Mouse (Mus musculus) forebrain, embryonic 15.5 days (tissue): ENCODE measurements at regions not wholly inside any gene's neighbourhood (a gene's known extent, or its start where the extent isn't known, plus 50 kb on each side); places are given as distances from the start of the nearest gene placed in this dataset.

Experiments used
- ATAC-seq: fragments of 200-750 bp; cut with Nextera tagmentation; replicated peaks from 2 replicates; pipeline ENCODE4 v1.8.0; 2017; ENCODE audit warnings: mild to moderate bottlenecking, moderate TSS enrichment, moderate library complexity
- H3K27ac ChIP-seq: fragments of 300-500 bp; sonication (generic); replicated peaks from 2 replicates; pipeline ENCODE4 v1.5.1; 2015; ENCODE audit warnings: mild to moderate bottlenecking, inconsistent platforms
- H3K27me3 ChIP-seq: fragments of 300-500 bp; sonication (generic); 2 replicates; pipeline ENCODE4 v1.6.1; 2015; ENCODE audit warnings: inconsistent platforms
- H3K36me3 ChIP-seq: fragments of 300-500 bp; sonication (generic); 2 replicates; pipeline ENCODE4 v1.6.1; 2015; ENCODE audit warnings: mild to moderate bottlenecking, inconsistent platforms
- H3K4me1 ChIP-seq: fragments of 300-500 bp; sonication (generic); 2 replicates; pipeline ENCODE4 v1.6.1; 2015; ENCODE audit warnings: inconsistent platforms
- H3K4me2 ChIP-seq: fragments of 300-500 bp; sonication (generic); replicated peaks from 2 replicates; pipeline ENCODE4 v1.6.1; 2015; ENCODE audit warnings: mild to moderate bottlenecking, inconsistent platforms
- H3K4me3 ChIP-seq: fragments of 300-500 bp; sonication (generic); 2 replicates; pipeline ENCODE4 v1.5.1; 2015; ENCODE audit warnings: mild to moderate bottlenecking, inconsistent platforms
- H3K9ac ChIP-seq: fragments of 300-500 bp; sonication (generic); replicated peaks from 2 replicates; pipeline ENCODE4 v1.6.1; 2015; ENCODE audit warnings: mild to moderate bottlenecking, inconsistent platforms
- H3K9me3 ChIP-seq: fragments of 300-500 bp; sonication (generic); 2 replicates; pipeline ENCODE4 v1.6.1; 2016; ENCODE audit warnings: inconsistent platforms
- WGBS: fragments of 180-500 bp; shearing (Covaris S2); methylation state at CpG from one replicate; pipeline ENCODE4 v1.1.7; 2015; ENCODE audit warnings: mixed read lengths; 5-methylcytosine and 5-hydroxymethylcytosine counted together

DNA sequence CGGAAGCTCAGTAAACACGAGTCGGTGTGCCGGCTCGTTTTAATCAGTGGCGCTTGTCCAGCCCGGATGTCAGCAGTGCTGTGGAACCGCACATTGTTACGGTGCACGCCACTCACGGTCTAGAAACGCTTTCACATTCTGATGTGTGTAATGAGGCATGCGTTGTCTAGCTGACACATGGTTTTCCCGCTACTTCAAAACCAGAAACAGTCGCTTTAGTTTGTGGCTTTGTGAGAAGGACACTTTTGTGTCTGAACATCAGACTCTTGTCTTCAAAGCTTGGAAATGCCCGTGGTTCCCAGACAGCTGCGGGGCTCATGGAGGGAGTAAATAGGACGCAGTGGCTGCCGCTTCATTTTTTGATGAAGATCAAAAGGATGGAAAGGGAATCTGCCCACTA lies 77.0 kb upstream of the Lgr5 start:
- H3K4me1 ChIP-seq: 0 out of 2 replicates have a peak, but pooled peaks cover 6% of the 10 kb centered on the region
- ATAC-seq: peak; percentile 87
- WGBS: 20% methylated on average over 19 of the region's 19 CpGs
- no peak overlapping the region for H3K9ac ChIP-seq
- peak overlapping the region; percentile 35 for H3K4me2 ChIP-seq
- no peaks in the 10 kb centered on the region for H3K9me3 ChIP-seq
- no peaks in the 10 kb centered on the region for H3K36me3 ChIP-seq
- peak overlapping the region; percentile 20 for H3K4me3 ChIP-seq
- H3K27me3 ChIP-seq: no peaks in the 10 kb centered on the region
- no peak overlapping the region for H3K27ac ChIP-seq

DNA sequence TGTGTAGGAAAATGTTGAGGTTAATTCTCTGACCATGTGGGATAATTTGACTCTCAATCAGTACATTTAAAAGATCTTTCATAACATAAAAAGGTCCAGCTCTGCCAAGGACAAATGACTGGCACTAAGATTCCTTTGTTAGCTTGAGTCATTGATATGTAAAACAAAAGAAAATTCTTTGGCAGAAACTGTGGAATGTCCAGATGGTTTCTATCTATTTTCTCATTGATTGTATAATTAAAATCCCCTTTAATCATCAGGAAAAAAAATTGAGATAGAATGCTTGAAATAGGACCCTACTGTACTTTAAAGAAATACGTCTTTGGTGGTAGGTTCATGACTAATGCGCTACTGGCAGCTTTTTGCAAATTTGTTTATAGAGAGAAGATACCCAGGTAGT lies 89.1 kb upstream of the Lgr5 start:
- no peaks in the 10 kb centered on the region for H3K27me3 ChIP-seq
- no peaks in the 10 kb centered on the region for H3K9me3 ChIP-seq
- WGBS: 78% methylated on average over 2 of the region's 2 CpGs
- no peak overlapping the region for H3K27ac ChIP-seq
- no peak overlapping the region for H3K4me3 ChIP-seq
- no peaks in the 10 kb centered on the region for H3K4me1 ChIP-seq
- no peaks in the 10 kb centered on the region for H3K36me3 ChIP-seq
- H3K4me2 ChIP-seq: no peak overlapping the region
- no peak overlapping the region for H3K9ac ChIP-seq
- no peak for ATAC-seq

DNA sequence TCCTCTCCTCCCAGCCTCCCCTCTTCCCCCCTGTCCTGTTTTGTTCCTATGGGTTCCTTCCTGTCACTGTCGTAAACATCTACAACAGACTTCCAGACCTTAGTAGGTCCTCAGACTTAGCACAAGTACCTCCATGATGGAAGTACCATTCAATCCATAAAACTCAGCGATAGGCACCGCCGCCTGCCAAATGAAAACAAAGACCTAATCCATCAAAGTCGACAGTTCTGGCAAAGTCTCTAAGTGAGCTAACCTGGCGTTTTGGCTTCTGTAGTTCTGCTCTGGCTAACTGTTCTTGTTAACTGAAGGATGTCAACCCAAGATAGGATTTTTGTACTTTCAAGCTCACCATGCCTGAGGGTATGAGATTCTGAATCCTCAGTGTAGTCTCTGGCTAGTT lies 93.5 kb upstream of the Lgr5 start:
- no peak for ATAC-seq
- no peak overlapping the region for H3K4me2 ChIP-seq
- no peaks in the 10 kb centered on the region for H3K36me3 ChIP-seq
- H3K9me3 ChIP-seq: no peaks in the 10 kb centered on the region
- no peaks in the 10 kb centered on the region for H3K27me3 ChIP-seq
- no peak overlapping the region for H3K27ac ChIP-seq
- no peaks in the 10 kb centered on the region for H3K4me1 ChIP-seq
- no peak overlapping the region for H3K9ac ChIP-seq
- 61% methylated on average over 6 of the region's 6 CpGs for WGBS
- no peak overlapping the region for H3K4me3 ChIP-seq

DNA sequence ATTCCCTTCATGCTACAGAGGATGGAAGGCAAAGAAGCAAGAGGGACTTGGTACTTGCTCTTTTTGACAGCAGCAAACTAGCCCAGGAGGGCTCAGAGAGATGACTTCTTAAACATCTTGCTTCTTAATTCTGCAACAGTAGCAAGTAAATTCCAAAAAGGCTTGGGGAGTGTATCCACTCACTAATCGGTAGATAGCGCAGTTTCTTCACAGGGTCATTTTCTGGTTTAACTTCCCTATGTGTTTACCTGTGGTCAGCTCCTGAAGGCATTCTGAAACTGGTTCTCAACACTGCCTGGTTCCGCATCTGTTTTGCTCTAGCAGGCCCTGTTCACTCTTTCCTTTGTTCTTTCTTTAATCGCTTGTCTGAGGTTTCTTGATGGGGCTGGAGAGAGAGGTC lies 104.4 kb upstream of the Lgr5 start:
- Histone ChIP-seq H3K27me3 (no peaks in the 10 kb centered on the region), H3K4me3 (no peak overlapping the region), H3K9me3 (no peaks in the 10 kb centered on the region), H3K9ac (no peak overlapping the region), H3K4me2 (no peak overlapping the region), H3K4me1 (no peaks in the 10 kb centered on the region), H3K36me3 (no peaks in the 10 kb centered on the region), H3K27ac (no peak overlapping the region)
- 96% methylated on average over 4 of the region's 4 CpGs for WGBS
- ATAC-seq: no peak

DNA sequence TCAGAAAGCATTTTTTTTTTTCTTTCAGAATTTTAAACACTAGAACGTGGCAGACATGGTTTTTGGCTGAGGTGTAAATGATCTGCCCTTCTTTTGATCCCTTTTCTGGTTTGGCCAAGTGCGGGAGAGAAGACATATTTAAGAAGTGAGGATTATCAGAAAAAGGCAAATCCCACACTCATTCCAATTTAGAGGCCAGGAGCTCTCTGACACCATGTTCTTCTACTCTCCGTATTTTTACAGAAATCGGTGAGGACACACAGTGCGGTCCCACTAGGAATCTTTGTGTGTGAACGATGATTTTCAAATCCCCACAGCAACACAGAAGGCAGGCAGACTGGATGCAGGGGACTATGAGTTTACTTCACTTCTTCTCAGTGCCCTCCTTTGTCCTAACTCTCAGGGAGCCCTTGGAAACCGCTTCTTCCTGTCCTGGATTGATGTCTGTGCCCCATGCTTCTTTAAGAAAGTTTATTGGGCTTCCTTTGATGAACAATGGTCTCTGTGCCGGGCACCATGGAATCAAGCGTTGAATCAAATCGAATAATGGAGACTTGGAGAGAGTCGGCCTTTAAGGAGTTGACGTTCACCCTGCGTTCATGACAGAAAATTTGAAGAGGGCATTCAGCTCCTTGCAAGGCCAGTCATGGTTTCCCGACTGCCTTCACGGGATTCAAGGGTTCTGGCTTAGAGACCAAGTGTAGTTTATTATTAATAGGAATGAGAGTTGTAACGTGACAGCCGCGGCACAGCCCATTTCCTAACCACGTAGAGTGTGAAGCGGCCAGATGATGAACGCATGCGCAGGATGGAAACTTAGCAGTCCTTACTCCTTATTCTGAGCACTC lies 106.6 kb upstream of the Lgr5 start:
- Histone ChIP-seq H3K9me3 (no peaks in the 10 kb centered on the region), H3K4me3 (no peak overlapping the region), H3K27me3 (no peaks in the 10 kb centered on the region), H3K4me2 (no peak overlapping the region), H3K27ac (no peak overlapping the region), H3K4me1 (no peaks in the 10 kb centered on the region), H3K9ac (no peak overlapping the region), H3K36me3 (no peaks in the 10 kb centered on the region)
- WGBS: 87% methylated on average over 22 of the region's 22 CpGs
- no peak for ATAC-seq

DNA sequence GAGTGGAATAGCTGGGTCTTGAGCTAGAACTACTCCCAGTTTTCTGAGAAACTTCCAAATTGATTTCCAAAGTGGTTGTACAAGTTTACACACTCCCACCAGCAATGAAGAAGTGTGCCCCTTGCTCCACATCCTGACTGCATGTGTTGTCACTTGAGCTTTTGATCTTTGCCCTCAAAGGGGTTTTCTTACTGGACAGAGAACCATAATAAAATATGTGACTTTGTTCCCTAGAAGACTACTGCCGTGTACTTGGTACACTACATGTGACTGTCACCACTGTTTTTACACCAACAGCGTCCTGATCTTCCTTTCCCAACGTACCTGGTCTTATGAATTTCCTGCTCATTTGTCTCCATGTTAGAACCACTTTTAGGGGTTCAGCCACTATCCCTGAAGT lies 114.3 kb upstream of the Tspan8 start:
- H3K27ac ChIP-seq: no peak overlapping the region
- H3K9ac ChIP-seq: no peak overlapping the region
- H3K4me3 ChIP-seq: no peak overlapping the region
- no peaks in the 10 kb centered on the region for H3K36me3 ChIP-seq
- WGBS: 92% methylated on average over 3 of the region's 3 CpGs
- no peaks in the 10 kb centered on the region for H3K27me3 ChIP-seq
- H3K9me3 ChIP-seq: no peaks in the 10 kb centered on the region
- no peak for ATAC-seq
- H3K4me1 ChIP-seq: no peaks in the 10 kb centered on the region
- no peak overlapping the region for H3K4me2 ChIP-seq

DNA sequence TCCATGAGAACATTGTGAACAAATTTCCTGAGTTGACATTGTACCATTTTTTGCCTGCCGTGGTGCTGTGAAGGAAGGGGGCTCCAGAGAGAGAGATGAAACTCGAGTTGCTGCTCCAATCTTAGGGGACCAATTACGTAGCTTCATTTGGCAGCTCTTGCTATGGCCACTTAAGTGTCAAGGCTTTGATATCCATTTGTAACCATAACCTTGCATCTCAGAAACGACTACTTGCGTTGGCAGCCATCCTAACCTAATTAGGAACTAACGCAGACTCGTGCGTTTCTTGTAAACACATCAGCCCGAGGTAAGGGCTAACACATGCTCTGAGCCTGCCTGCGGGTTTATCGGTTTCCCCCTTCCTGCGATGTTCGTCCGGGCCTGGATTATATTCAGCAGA lies 108.0 kb upstream of the Tspan8 start:
- H3K36me3 ChIP-seq: no peaks in the 10 kb centered on the region
- 42% methylated on average over 14 of the region's 14 CpGs for WGBS
- no peaks in the 10 kb centered on the region for H3K9me3 ChIP-seq
- no peaks in the 10 kb centered on the region for H3K27me3 ChIP-seq
- H3K4me1 ChIP-seq: peaks cover 3% of the 10 kb centered on the region; the same call in 1 of the 2 replicates
- 0 out of 2 replicates have a peak overlapping the region, but pooled peaks have one; percentile 9 for H3K4me2 ChIP-seq
- no peak overlapping the region for H3K9ac ChIP-seq
- H3K4me3 ChIP-seq: no peak overlapping the region
- no peak for ATAC-seq
- no peak overlapping the region for H3K27ac ChIP-seq

DNA sequence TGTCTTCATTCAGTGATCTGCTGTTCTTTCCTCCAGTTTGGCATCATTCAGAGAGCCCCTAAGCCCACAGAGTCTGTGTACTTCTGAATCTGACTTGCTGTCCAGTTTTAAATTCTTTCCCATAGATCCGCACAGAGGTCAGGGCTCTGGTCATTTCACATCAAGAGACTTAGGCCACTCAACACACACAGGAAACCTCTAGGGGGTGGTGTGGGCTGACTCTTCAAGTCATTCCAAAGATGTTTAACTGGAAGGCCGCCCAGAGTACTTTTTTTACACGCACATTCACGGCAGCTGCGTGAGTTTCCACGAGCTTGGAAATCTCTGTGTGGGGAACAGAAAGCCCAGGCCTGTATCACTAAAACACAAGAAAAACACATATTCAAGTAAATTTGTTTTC lies 102.7 kb upstream of the Tspan8 start:
- Histone ChIP-seq H3K36me3 (no peaks in the 10 kb centered on the region), H3K4me3 (no peak overlapping the region)
- WGBS: 69% methylated on average over 6 of the region's 6 CpGs

DNA sequence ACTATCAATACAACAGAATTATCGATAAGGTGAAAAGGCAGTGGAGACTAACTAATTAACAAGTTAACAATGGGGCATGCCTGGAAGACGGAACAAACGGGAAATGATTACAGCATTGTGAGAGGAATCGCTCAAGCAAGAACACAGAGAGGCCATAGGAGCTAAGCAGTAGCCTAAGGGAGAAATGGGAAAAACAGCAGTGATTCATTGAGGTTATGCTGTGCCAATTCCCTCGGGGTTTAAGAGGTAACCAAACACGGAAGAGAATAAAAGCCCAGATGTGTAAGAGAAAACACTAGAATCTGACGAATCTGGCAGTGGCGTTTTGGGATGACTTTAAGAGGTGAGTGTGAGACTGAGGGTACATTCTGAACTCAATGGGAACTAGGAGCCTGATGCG lies 100.5 kb upstream of the Tspan8 start:
- no peak overlapping the region for H3K4me3 ChIP-seq
- 28% methylated on average over 9 of the region's 9 CpGs for WGBS
- H3K4me2 ChIP-seq: no peak overlapping the region
- H3K27ac ChIP-seq: no peak overlapping the region
- no peaks in the 10 kb centered on the region for H3K27me3 ChIP-seq
- no peaks in the 10 kb centered on the region for H3K36me3 ChIP-seq
- no peaks in the 10 kb centered on the region for H3K4me1 ChIP-seq
- no peak overlapping the region for H3K9ac ChIP-seq
- H3K9me3 ChIP-seq: no peaks in the 10 kb centered on the region
- no peak for ATAC-seq

More for the DNA sequence above, 102.7 kb upstream of the Tspan8 start:
- Histone ChIP-seq H3K4me1 (no peaks in the 10 kb centered on the region), H3K27ac (no peak overlapping the region), H3K4me2 (no peak overlapping the region), H3K9me3 (no peaks in the 10 kb centered on the region), H3K27me3 (no peaks in the 10 kb centered on the region), H3K9ac (no peak overlapping the region)
- ATAC-seq: no peak

DNA sequence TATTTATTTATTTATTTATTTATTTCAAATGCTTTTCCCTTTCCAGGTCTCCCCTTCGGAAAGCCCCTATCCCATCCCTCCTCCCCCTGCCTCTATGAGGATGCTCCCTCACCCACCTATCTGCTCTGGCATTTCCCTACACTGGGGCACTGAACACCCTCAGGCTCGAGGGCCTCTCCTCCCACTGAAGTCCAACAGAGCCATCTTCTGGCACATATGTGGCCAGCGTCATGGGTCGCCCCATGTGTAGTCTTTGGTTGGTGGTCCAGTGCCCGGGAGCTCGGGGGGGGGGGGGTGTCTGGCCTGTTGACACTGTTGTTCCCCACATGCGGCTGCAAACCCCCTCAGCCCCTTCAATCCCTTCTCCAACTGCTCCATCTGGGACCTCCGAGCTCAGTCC lies 99.6 kb upstream of the Tspan8 start:
- WGBS: 90% methylated on average over 8 of the region's 8 CpGs
- no peak for ATAC-seq
- Histone ChIP-seq H3K4me3 (no peak overlapping the region), H3K27ac (no peak overlapping the region), H3K9me3 (no peaks in the 10 kb centered on the region), H3K4me2 (no peak overlapping the region), H3K27me3 (no peaks in the 10 kb centered on the region), H3K36me3 (no peaks in the 10 kb centered on the region), H3K4me1 (no peaks in the 10 kb centered on the region), H3K9ac (no peak overlapping the region)

DNA sequence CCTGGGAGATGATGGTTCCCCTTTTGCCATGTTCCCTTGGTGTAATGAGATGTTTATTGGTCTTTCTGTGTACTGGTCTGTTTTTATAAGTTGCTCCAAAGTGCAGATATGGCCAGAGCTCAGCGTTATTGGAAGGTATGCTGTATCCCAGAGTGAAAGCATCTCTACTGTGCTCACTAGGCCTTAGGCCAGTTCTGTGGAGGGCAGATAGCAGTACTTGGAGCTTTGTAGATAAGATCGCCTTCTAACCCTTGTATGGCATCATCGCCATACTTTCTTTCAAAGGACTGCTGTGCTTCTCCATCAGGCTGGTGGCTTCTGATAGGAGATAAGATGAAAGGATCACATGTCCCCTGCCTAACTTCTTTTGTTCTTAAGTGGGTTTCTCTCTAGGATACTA lies 94.0 kb upstream of the Tspan8 start:
- H3K9ac ChIP-seq: no peak overlapping the region
- no peaks in the 10 kb centered on the region for H3K27me3 ChIP-seq
- H3K4me2 ChIP-seq: no peak overlapping the region
- no peaks in the 10 kb centered on the region for H3K4me1 ChIP-seq
- H3K36me3 ChIP-seq: no peaks in the 10 kb centered on the region
- H3K9me3 ChIP-seq: no peaks in the 10 kb centered on the region
- H3K4me3 ChIP-seq: no peak overlapping the region
- no peak overlapping the region for H3K27ac ChIP-seq
- ATAC-seq: no peak
- 94% methylated on average over 3 of the region's 3 CpGs for WGBS

DNA sequence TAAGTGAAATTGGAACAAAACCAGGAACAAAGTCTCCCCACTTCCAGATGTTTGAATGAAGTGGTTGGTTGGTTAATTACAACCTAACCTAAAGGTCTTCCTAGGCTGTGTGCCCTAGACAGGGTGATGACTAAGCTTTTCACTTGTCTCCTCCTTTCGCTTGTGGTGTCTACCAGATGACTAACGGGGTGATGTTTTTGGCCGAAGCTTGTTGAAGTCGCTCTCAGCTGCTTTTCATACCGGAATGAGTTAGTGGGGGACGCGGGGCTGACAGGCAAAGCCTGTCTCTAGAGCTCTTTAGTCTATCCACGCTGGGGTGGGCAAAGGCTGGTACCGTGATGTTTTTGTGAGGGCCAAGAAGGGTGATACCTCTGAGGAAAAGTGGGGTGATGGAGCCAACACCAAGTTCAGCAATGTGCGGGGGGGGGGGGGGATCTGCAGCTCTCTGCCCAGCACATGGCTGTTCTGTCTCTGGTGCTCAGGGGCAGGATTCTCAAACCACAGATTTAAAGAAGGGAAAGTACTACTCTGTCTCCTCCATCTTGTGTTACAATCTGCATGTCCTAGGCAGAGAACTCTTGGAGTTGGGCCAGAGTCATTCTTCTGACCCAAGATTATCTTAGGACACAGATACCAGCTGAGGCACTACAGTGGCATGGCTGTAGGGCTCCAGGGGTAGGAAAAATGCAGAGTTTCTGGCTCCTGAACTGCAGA lies 73.8 kb upstream of the Tspan8 start:
- Histone ChIP-seq H3K9ac (no peak overlapping the region), H3K27ac (no peak overlapping the region), H3K4me2 (no peak overlapping the region), H3K4me1 (no peaks in the 10 kb centered on the region), H3K27me3 (no peaks in the 10 kb centered on the region), H3K36me3 (no peaks in the 10 kb centered on the region), H3K9me3 (no peaks in the 10 kb centered on the region), H3K4me3 (no peak overlapping the region)
- 95% methylated on average over 10 of the region's 10 CpGs for WGBS
- no peak for ATAC-seq
